Comparison of ENCODE assay signal across 8 mouse cellular contexts in the genomic region with DNA sequence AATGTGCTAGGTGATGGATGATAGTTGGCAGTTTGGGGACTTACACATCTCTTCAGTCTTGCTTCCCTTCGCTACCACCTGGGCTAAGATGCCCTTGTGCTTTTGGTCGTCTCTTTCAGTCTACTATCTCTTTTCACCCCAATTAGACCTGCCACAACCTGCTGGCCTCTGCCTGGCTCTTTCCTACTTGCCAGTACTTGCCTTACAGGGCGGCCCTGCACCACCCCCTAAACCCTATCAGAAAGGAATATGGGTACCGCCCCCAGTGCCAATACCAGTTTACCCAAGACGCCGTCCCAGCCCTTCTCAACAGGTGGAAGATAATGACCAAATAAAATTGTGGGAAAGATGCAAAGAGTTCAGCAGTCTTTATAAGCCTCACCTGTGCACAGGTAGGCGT. TPM values are rescaled to one million over a fixed set of nuclear protein-coding genes. Genes with fewer than 3 reads are reported as not detected.
DNase-seq lines count a peak whose midpoint lies in the region; ATAC-seq lines count a peak whose summit lies in the region.

No protein-coding gene starts in this region.

- H3K27me3 ChIP-seq in lung, embryonic 15.5 days: peaks cover 27% of the 10 kb centered on the region
- peaks cover 12% of the 10 kb centered on the region; the same call in 1 of the 2 replicates for H3K27me3 ChIP-seq in intestine, embryonic 15.5 days (replicated peaks)
- peaks cover 22% of the 10 kb centered on the region for H3K27me3 ChIP-seq in neural tube, embryonic 12.5 days (replicated peaks)

- no peaks in the 10 kb centered on the region for H3K9me3 ChIP-seq in lung, embryonic 15.5 days
- H3K9me3 ChIP-seq in intestine, embryonic 15.5 days: no peaks in the 10 kb centered on the region
- no peaks in the 10 kb centered on the region for H3K9me3 ChIP-seq in neural tube, embryonic 12.5 days

- H3K4me3 ChIP-seq in lung, embryonic 15.5 days: peak overlapping the region; percentile 62
- H3K4me3 ChIP-seq in intestine, embryonic 15.5 days (replicated peaks): peak overlapping the region; percentile 77
- peak overlapping the region; percentile 65; the same call in 1 of the 2 replicates for H3K4me3 ChIP-seq in neural tube, embryonic 12.5 days

- no peak for DNase-seq in lung, postnatal 10 days
- no peak for DNase-seq in retina, embryonic 14.5 days (ENCODE audit: low spot score)
- no peak for DNase-seq in adrenal gland, adult 2 months
- no peak for DNase-seq in right cerebral cortex, postnatal 25 days

- H3K36me3 ChIP-seq in lung, embryonic 15.5 days: peaks cover 34% of the 10 kb centered on the region
- peaks cover 23% of the 10 kb centered on the region for H3K36me3 ChIP-seq in intestine, embryonic 15.5 days
- peaks cover 31% of the 10 kb centered on the region for H3K36me3 ChIP-seq in neural tube, embryonic 12.5 days

- no peak; the same call in 1 of the 2 replicates for ATAC-seq in lung, embryonic 15.5 days (ENCODE audit: borderline replicate concordance, extremely low read depth, low FRiP score, low TSS enrichment)
- ATAC-seq in erythroblast, adult 5-6 weeks (replicated peaks; ENCODE audit: low FRiP score, poor library complexity, severe bottlenecking): peak; percentile 5; the same call in 1 of the 2 replicates
- peak; percentile 37 for ATAC-seq in intestine, embryonic 15.5 days
- 0 out of 2 replicates have a peak, but pooled peaks have one; percentile 27 for ATAC-seq in neural tube, embryonic 12.5 days (ENCODE audit: low FRiP score, low read depth)

- peaks cover 18% of the 10 kb centered on the region for H3K4me1 ChIP-seq in lung, embryonic 15.5 days
- peaks cover 27% of the 10 kb centered on the region for H3K4me1 ChIP-seq in intestine, embryonic 15.5 days (replicated peaks)
- H3K4me1 ChIP-seq in neural tube, embryonic 12.5 days: peaks cover 27% of the 10 kb centered on the region

- peak overlapping the region; percentile 100 for H3K4me2 ChIP-seq in lung, embryonic 15.5 days
- H3K4me2 ChIP-seq in intestine, embryonic 15.5 days (replicated peaks): peak overlapping the region; percentile 94
- H3K4me2 ChIP-seq in neural tube, embryonic 12.5 days (replicated peaks): peak overlapping the region; percentile 95

- 30% methylated on average over 7 of the region's 7 CpGs for WGBS in lung, embryonic 15.5 days
- 26% methylated on average over 7 of the region's 7 CpGs for WGBS in intestine, embryonic 15.5 days
- 29% methylated on average over 7 of the region's 7 CpGs for WGBS in neural tube, embryonic 12.5 days

- H3K27ac ChIP-seq in lung, embryonic 15.5 days: no peak overlapping the region
- peak overlapping the region; percentile 17; the same call in 1 of the 2 replicates for H3K27ac ChIP-seq in intestine, embryonic 15.5 days
- H3K27ac ChIP-seq in neural tube, embryonic 12.5 days: no peak overlapping the region

- H3K9ac ChIP-seq in lung, embryonic 15.5 days: no peak overlapping the region
- no peak overlapping the region for H3K9ac ChIP-seq in intestine, embryonic 15.5 days
- no peak overlapping the region for H3K9ac ChIP-seq in neural tube, embryonic 12.5 days

RNA-seq across cellular contexts. Expression of gene Rapgefl1, which starts 0.5 kb away (rescaled TPM):
- polyA plus RNA-seq in lung, embryonic 15.5 days (2015; fragmentation: Nextera tagmentation; extraction: Ambion mirVana): 0.86 and 1.4 TPM in 2 replicates
- total RNA-seq in erythroblast, adult 5-6 weeks (2015; ENCODE audit: low replicate concordance): not detected in 2 replicates
- total RNA-seq in erythroblast, adult 5-6 weeks (2017; ENCODE audit: low replicate concordance): 0.42 TPM in 1 of 2 replicates, not detected in the other
- 1.1 and 1.2 TPM in 2 replicates for polyA plus RNA-seq in intestine, embryonic 15.5 days (2015; fragmentation: Nextera tagmentation; extraction: Ambion mirVana)
- 4.4 and 4.7 TPM in 2 replicates for polyA plus RNA-seq in neural tube, embryonic 12.5 days (2016; fragmentation: Nextera tagmentation; extraction: Ambion mirVana)
- total RNA-seq in adrenal gland, adult 2 months (2021): under 1 TPM; 0.29 to 0.79 TPM
- polyA plus RNA-seq in adrenal gland, adult 2 months (2012; rRNA removed): 1.5 and 1.9 TPM in 2 replicates

RNA-seq across cellular contexts. Expression of gene Wipf2, which starts 27.3 kb away (rescaled TPM):
- polyA plus RNA-seq in lung, embryonic 15.5 days (2015; fragmentation: Nextera tagmentation; extraction: Ambion mirVana): 3.7 and 4.1 TPM in 2 replicates
- 9.4 and 21.7 TPM in 2 replicates for total RNA-seq in erythroblast, adult 5-6 weeks (2015; ENCODE audit: low replicate concordance)
- total RNA-seq in erythroblast, adult 5-6 weeks (2017; ENCODE audit: low replicate concordance): 6.4 and 8.2 TPM in 2 replicates
- 3.7 and 4.2 TPM in 2 replicates for polyA plus RNA-seq in intestine, embryonic 15.5 days (2015; fragmentation: Nextera tagmentation; extraction: Ambion mirVana)
- polyA plus RNA-seq in neural tube, embryonic 12.5 days (2016; fragmentation: Nextera tagmentation; extraction: Ambion mirVana): 4.2 and 5.4 TPM in 2 replicates
- 10 to 100 TPM; 15.6 to 23.7 TPM for total RNA-seq in adrenal gland, adult 2 months (2021)
- polyA plus RNA-seq in adrenal gland, adult 2 months (2012; rRNA removed): 8.9 and 13.4 TPM in 2 replicates

RNA-seq across cellular contexts. Expression of gene Casc3, which starts 31.4 kb away (rescaled TPM):
- 35.7 and 37.9 TPM in 2 replicates for polyA plus RNA-seq in lung, embryonic 15.5 days (2015; fragmentation: Nextera tagmentation; extraction: Ambion mirVana)
- 20.0 and 23.6 TPM in 2 replicates for total RNA-seq in erythroblast, adult 5-6 weeks (2015; ENCODE audit: low replicate concordance)
- total RNA-seq in erythroblast, adult 5-6 weeks (2017; ENCODE audit: low replicate concordance): 15.7 and 26.5 TPM in 2 replicates
- 28.2 and 29.8 TPM in 2 replicates for polyA plus RNA-seq in intestine, embryonic 15.5 days (2015; fragmentation: Nextera tagmentation; extraction: Ambion mirVana)
- polyA plus RNA-seq in neural tube, embryonic 12.5 days (2016; fragmentation: Nextera tagmentation; extraction: Ambion mirVana): 65.1 and 68.5 TPM in 2 replicates
- total RNA-seq in adrenal gland, adult 2 months (2021): 10 to 100 TPM; 30.0 to 32.3 TPM
- polyA plus RNA-seq in adrenal gland, adult 2 months (2012; rRNA removed): 27.9 and 30.2 TPM in 2 replicates

RNA-seq across cellular contexts. Expression of gene Msl1, which starts 40.8 kb away (rescaled TPM):
- 21.1 and 21.2 TPM in 2 replicates for polyA plus RNA-seq in lung, embryonic 15.5 days (2015; fragmentation: Nextera tagmentation; extraction: Ambion mirVana)
- 30.3 and 42.7 TPM in 2 replicates for total RNA-seq in erythroblast, adult 5-6 weeks (2015; ENCODE audit: low replicate concordance)
- total RNA-seq in erythroblast, adult 5-6 weeks (2017; ENCODE audit: low replicate concordance): 26.1 and 26.3 TPM in 2 replicates
- 18.9 and 19.7 TPM in 2 replicates for polyA plus RNA-seq in intestine, embryonic 15.5 days (2015; fragmentation: Nextera tagmentation; extraction: Ambion mirVana)
- 37.0 and 40.8 TPM in 2 replicates for polyA plus RNA-seq in neural tube, embryonic 12.5 days (2016; fragmentation: Nextera tagmentation; extraction: Ambion mirVana)
- total RNA-seq in adrenal gland, adult 2 months (2021): 10 to 100 TPM; 80.9 to 98.0 TPM
- 63.2 and 65.0 TPM in 2 replicates for polyA plus RNA-seq in adrenal gland, adult 2 months (2012; rRNA removed)
